Comparison of ENCODE assay signal across 12 mouse cellular contexts in the genomic region with DNA sequence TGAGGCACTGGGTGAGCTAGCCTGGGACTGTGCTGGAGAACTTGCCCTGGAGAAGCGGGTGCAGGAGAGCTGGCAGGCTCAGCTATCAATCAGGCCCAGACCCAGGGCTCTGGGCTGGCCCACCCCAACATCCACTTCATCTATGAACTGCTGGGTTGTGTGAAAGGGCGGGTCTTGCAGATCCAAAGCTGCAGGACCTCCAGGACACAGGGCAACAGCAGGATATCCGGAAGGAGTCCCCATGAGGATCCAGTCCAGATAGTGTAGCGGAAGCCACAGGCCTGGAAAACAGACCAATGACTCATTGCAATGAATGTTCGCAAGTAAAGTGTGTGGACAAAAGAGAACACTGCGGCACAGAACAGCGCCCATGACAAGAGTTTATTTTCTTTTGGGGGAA. TPM values are rescaled to one million over a fixed set of nuclear protein-coding genes. Genes with fewer than 3 reads are reported as not detected.
DNase-seq lines count a peak whose midpoint lies in the region; ATAC-seq and TF ChIP-seq lines count a peak whose summit lies in the region.
"Had no signal": no experiment of that assay in that cellular context is flagged by ENCODE, and none has a peak within 500 bp of the region (broad histone marks: within the 10 kb centered on the region; RNA-seq: fewer than 3 reads in every experiment).

No protein-coding gene starts in this region.

- peaks cover 17% of the 10 kb centered on the region for H3K4me1 ChIP-seq in brown adipose tissue, adult 24 weeks (ENCODE audit: control insufficient read depth, insufficient read depth, insufficient read length, low read length)
- H3K4me1 ChIP-seq in heart, postnatal 0 days (ENCODE audit: control insufficient read depth, insufficient read depth): peaks cover 7% of the 10 kb centered on the region; the same call in 1 of the 2 replicates
- no peaks in the 10 kb centered on the region for H3K4me1 ChIP-seq in liver, embryonic 15.5 days (replicated peaks)

- TF ChIP-seq EP300 in heart, postnatal 0 days (IDR thresholded peaks at IDR 0.05; ENCODE audit: low read depth): peak; percentile 80

- no peak overlapping the region for H3K9ac ChIP-seq in heart, postnatal 0 days (replicated peaks; ENCODE audit: low read depth, low read length)
- no peak overlapping the region for H3K9ac ChIP-seq in liver, embryonic 15.5 days
- H3K9ac ChIP-seq: hindbrain, embryonic 14.5 days; liver, embryonic 14.5 days had no signal

- H3K9me3 ChIP-seq in heart, postnatal 0 days (replicated peaks; ENCODE audit: control insufficient read depth, low read length): no peaks in the 10 kb centered on the region
- no peaks in the 10 kb centered on the region for H3K9me3 ChIP-seq in liver, embryonic 15.5 days (replicated peaks)
- H3K9me3 ChIP-seq: G1E had no signal

- H3K27me3 ChIP-seq in heart, postnatal 0 days (ENCODE audit: control insufficient read depth, insufficient read depth, low read length): no peaks in the 10 kb centered on the region
- H3K27me3 ChIP-seq in liver, embryonic 15.5 days: no peaks in the 10 kb centered on the region

- H3K36me3 ChIP-seq in heart, postnatal 0 days (replicated peaks; ENCODE audit: control insufficient read depth, insufficient read depth, low read length): no peaks in the 10 kb centered on the region
- H3K36me3 ChIP-seq in liver, embryonic 15.5 days (replicated peaks): no peaks in the 10 kb centered on the region
- H3K36me3 ChIP-seq: G1E had no signal

- no peak for TF ChIP-seq CTCF in gastrocnemius, adult 2 months (IDR thresholded peaks at IDR 0.05)
- TF ChIP-seq CTCF in heart, postnatal 0 days (IDR thresholded peaks at IDR 0.05; ENCODE audit: low read depth): no peak

- 55% methylated on average over 7 of the region's 7 CpGs for WGBS in heart, postnatal 0 days
- 68% methylated on average over 7 of the region's 7 CpGs for WGBS in liver, embryonic 15.5 days (ENCODE audit: insufficient replicate concordance)

- DNase-seq in gastrocnemius, adult 2 months: no peak
- DNase-seq in gastrocnemius, postnatal 4 days (ENCODE audit: low spot score in 2 of 2): no peak
- peak; percentile 85 for DNase-seq in heart, postnatal 0 days (ENCODE audit: low spot score)
- no peak for DNase-seq in embryo, embryonic 9.5 days (ENCODE audit: extremely low spot score)
- DNase-seq in left cerebral cortex, postnatal 14 days (ENCODE audit: low spot score in 2 of 2): no peak
- no peak for DNase-seq in layer of hippocampus, postnatal 36 days

- intact Hi-C loops in gastrocnemius, adult 2 months (cut with DNase I): no loop called here
- intact Hi-C loops in left cerebral cortex, postnatal 14 days (cut with DNase I): no loop called here

- H3K27ac ChIP-seq in gastrocnemius, adult 2 months: peak overlapping the region; percentile 31; the same call in 1 of the 2 replicates
- peak overlapping the region; percentile 69 for H3K27ac ChIP-seq in brown adipose tissue, adult 24 weeks (replicated peaks; ENCODE audit: low read depth, low read length)
- H3K27ac ChIP-seq in heart, postnatal 0 days (ENCODE audit: low read depth): peak overlapping the region; percentile 74
- H3K27ac ChIP-seq in liver, embryonic 15.5 days (replicated peaks): no peak overlapping the region
- H3K27ac ChIP-seq: hindbrain, embryonic 14.5 days; layer of hippocampus, adult 2 months; liver, embryonic 14.5 days had no signal

- peak; percentile 89 for ATAC-seq in heart, postnatal 0 days (ENCODE audit: insufficient read depth, low read depth)
- ATAC-seq in liver, embryonic 15.5 days (ENCODE audit: insufficient read depth): peak; percentile 44; the same call in 1 of the 2 replicates

- no peak overlapping the region for H3K4me3 ChIP-seq in gastrocnemius, adult 2 months
- H3K4me3 ChIP-seq in brown adipose tissue, adult 24 weeks (ENCODE audit: insufficient read depth, low read depth, low read length): no peak overlapping the region
- H3K4me3 ChIP-seq in heart, postnatal 0 days (ENCODE audit: low read depth, low read length): no peak overlapping the region
- H3K4me3 ChIP-seq in liver, embryonic 15.5 days (replicated peaks): no peak overlapping the region
- H3K4me3 ChIP-seq: layer of hippocampus, adult 2 months had no signal

- H3K4me2 ChIP-seq in heart, postnatal 0 days (ENCODE audit: low read depth, low read length): no peak overlapping the region
- no peak overlapping the region for H3K4me2 ChIP-seq in liver, embryonic 15.5 days
- H3K4me2 ChIP-seq: hindbrain, embryonic 14.5 days had no signal

RNA-seq across cellular contexts. Expression of gene Snn, which starts 14.3 kb away (rescaled TPM):
- 1 to 10 TPM; 2.7 to 3.1 TPM for total RNA-seq in gastrocnemius, adult 2 months (2021)
- 10 to 100 TPM; 27.8 to 31.6 TPM for total RNA-seq in gastrocnemius, postnatal 4 days (2021)
- 6.4 and 7.7 TPM in 2 replicates for polyA plus RNA-seq in brown adipose tissue, adult 24 weeks (2012; ENCODE audit: insufficient read depth, insufficient read length, missing spikeins)
- 78.3 and 91.9 TPM in 2 replicates for total RNA-seq in heart, postnatal 0 days (2014; rRNA removed; ENCODE audit: low replicate concordance)
- 32.0 and 36.6 TPM in 2 replicates for polyA plus RNA-seq in heart, postnatal 0 days (2015; fragmentation: Nextera tagmentation; extraction: Ambion mirVana)
- 2.4 and 2.6 TPM in 2 replicates for polyA plus RNA-seq in liver, embryonic 15.5 days (2015; fragmentation: Nextera tagmentation; extraction: Ambion mirVana)
- total RNA-seq in left cerebral cortex, postnatal 14 days (2021): 100 to 1,000 TPM; 180 to 190 TPM
- total RNA-seq in layer of hippocampus, postnatal 36 days (2021): 100 to 1,000 TPM; 157 to 167 TPM

RNA-seq across cellular contexts. Expression of gene Litaf, which starts 19.5 kb away (rescaled TPM):
- 1 to 10 TPM; 4.8 to 9.3 TPM for total RNA-seq in gastrocnemius, adult 2 months (2021)
- total RNA-seq in gastrocnemius, postnatal 4 days (2021): 10 to 100 TPM; 49.1 to 53.1 TPM
- 15.6 and 17.6 TPM in 2 replicates for polyA plus RNA-seq in brown adipose tissue, adult 24 weeks (2012; ENCODE audit: insufficient read depth, insufficient read length, missing spikeins)
- total RNA-seq in heart, postnatal 0 days (2014; rRNA removed; ENCODE audit: low replicate concordance): 77.1 and 78.2 TPM in 2 replicates
- 53.8 and 55.7 TPM in 2 replicates for polyA plus RNA-seq in heart, postnatal 0 days (2015; fragmentation: Nextera tagmentation; extraction: Ambion mirVana)
- 39.3 and 44.5 TPM in 2 replicates for polyA plus RNA-seq in liver, embryonic 15.5 days (2015; fragmentation: Nextera tagmentation; extraction: Ambion mirVana)
- 10 to 100 TPM in 1 of 2 experiments, 1 to 10 TPM in 1; 8.0 to 10.0 TPM for total RNA-seq in left cerebral cortex, postnatal 14 days (2021)
- 10 to 100 TPM; 18.4 to 19.9 TPM for total RNA-seq in layer of hippocampus, postnatal 36 days (2021)

Comparison
In these comparisons a context has a peak if more than half of its experiments do, and no peak if none do; other contexts are left out.
1. RNA of gene Snn, which starts 14.3 kb away (total RNA-seq): 180 to 190 TPM in left cerebral cortex, postnatal 14 days, 157 to 167 TPM in layer of hippocampus, postnatal 36 days, 78.3 to 91.9 TPM in heart, postnatal 0 days and 27.8 to 31.6 TPM in gastrocnemius, postnatal 4 days; 2.7 to 3.1 TPM in gastrocnemius, adult 2 months; every median in the first group is over 4 times any median in the second.